Mouse (Mus musculus): ENCODE results near the gene Lima1. TPM values are rescaled to one million over a fixed set of nuclear protein-coding genes. Genes with fewer than 3 reads are reported as not detected.

Lima1 gene
- total RNA-seq, 2 experiments from 2014 or later: 42.1 to 43.0 TPM

- DNase-seq: no peak
Observed at GRCm38 (mm10) chr15:99867654-99868053, 7.6 kb downstream of the Lima1 start.

GRCm38 (mm10) chr15:99866450-99867221 lies 8.6 kb downstream of the Lima1 start:
- DNase-seq: peak; percentile 61 to 76

GRCm38 (mm10) chr15:99865942-99866341 lies 9.3 kb downstream of the Lima1 start:
- peak; percentile 80 to 82 for DNase-seq

- DNase-seq: no peak
Observed at GRCm38 (mm10) chr15:99865494-99865941, 9.7 kb downstream of the Lima1 start.

GRCm38 (mm10) chr15:99865046-99865445 lies 10.2 kb downstream of the Lima1 start:
- no peak for DNase-seq

- no peak for DNase-seq
Observed at GRCm38 (mm10) chr15:99863786-99864185, 11.5 kb downstream of the Lima1 start.

GRCm38 (mm10) chr15:99863358-99863757 lies 11.9 kb downstream of the Lima1 start:
- no peak for DNase-seq

- no peak for DNase-seq
Observed at GRCm38 (mm10) chr15:99862473-99862872, 12.8 kb downstream of the Lima1 start.

- no peak for DNase-seq
Observed at GRCm38 (mm10) chr15:99861955-99862354, 13.3 kb downstream of the Lima1 start.

- DNase-seq: no peak
Observed at GRCm38 (mm10) chr15:99861536-99861935, 13.7 kb downstream of the Lima1 start.

- DNase-seq: no peak
Observed at GRCm38 (mm10) chr15:99859644-99860392, 15.4 kb downstream of the Lima1 start.

GRCm38 (mm10) chr15:99857479-99857878 lies 17.8 kb downstream of the Lima1 start:
- DNase-seq: no peak

GRCm38 (mm10) chr15:99855119-99855518 lies 20.1 kb downstream of the Lima1 start:
- no peak for DNase-seq

GRCm38 (mm10) chr15:99852606-99853237 lies 22.5 kb downstream of the Lima1 start:
- no peak for DNase-seq

- DNase-seq: no peak
Observed at GRCm38 (mm10) chr15:99850265-99850664, 25.0 kb downstream of the Lima1 start.

- DNase-seq: no peak
Observed at GRCm38 (mm10) chr15:99847937-99848336, 27.3 kb downstream of the Lima1 start.

- no peak for DNase-seq
Observed at GRCm38 (mm10) chr15:99847207-99847881, 27.9 kb downstream of the Lima1 start.

- no peak for DNase-seq
Observed at GRCm38 (mm10) chr15:99846633-99847032, 28.6 kb downstream of the Lima1 start.

GRCm38 (mm10) chr15:99843856-99844255 lies 31.4 kb downstream of the Lima1 start:
- no peak for DNase-seq

- DNase-seq: peak; percentile 84 to 86
Observed at GRCm38 (mm10) chr15:99839910-99840309, 35.3 kb downstream of the Lima1 start.

- DNase-seq: no peak
Observed at GRCm38 (mm10) chr15:99839165-99839840, 36.0 kb downstream of the Lima1 start.

GRCm38 (mm10) chr15:99837561-99837960 lies 37.7 kb downstream of the Lima1 start:
- no peak for DNase-seq

Data from adrenal gland, postnatal 36 days (tissue).